Mouse (Mus musculus) hindbrain, embryonic 12.5 days (tissue): Measurements from ENCODE around the gene Kansl3. TPM values are rescaled to one million over a fixed set of nuclear protein-coding genes. Genes with fewer than 3 reads are reported as not detected.

Experiments used
- ATAC-seq: fragments of 200-750 bp; cut with Nextera tagmentation; 2 replicates; pipeline ENCODE4 v1.8.0; 2017; ENCODE audit warnings: moderate TSS enrichment; ENCODE audit not compliant: low FRiP score
- H3K27ac ChIP-seq: fragments of 300-500 bp; sonication (generic); 2 replicates; pipeline ENCODE4 v1.5.1; 2016; ENCODE audit warnings: mild to moderate bottlenecking
- H3K27me3 ChIP-seq: fragments of 300-500 bp; sonication (generic); 2 replicates; pipeline ENCODE4 v1.6.1; 2016; ENCODE audit warnings: mild to moderate bottlenecking
- H3K36me3 ChIP-seq: fragments of 300-500 bp; sonication (generic); 2 replicates; pipeline ENCODE4 v1.6.1; 2016; ENCODE audit warnings: mild to moderate bottlenecking
- H3K4me1 ChIP-seq: fragments of 300-500 bp; sonication (generic); 2 replicates; pipeline ENCODE4 v1.6.1; 2016
- H3K4me2 ChIP-seq: fragments of 300-500 bp; sonication (generic); replicated peaks from 2 replicates; pipeline ENCODE4 v1.6.1; 2016; ENCODE audit warnings: mild to moderate bottlenecking
- H3K4me3 ChIP-seq: fragments of 300-500 bp; sonication (generic); 2 replicates; pipeline ENCODE4 v1.5.1; 2016; ENCODE audit warnings: mild to moderate bottlenecking
- H3K9ac ChIP-seq: fragments of 300-500 bp; sonication (generic); 2 replicates; pipeline ENCODE4 v1.6.1; 2016; ENCODE audit warnings: mild to moderate bottlenecking, moderate library complexity
- H3K9me3 ChIP-seq: fragments of 300-500 bp; sonication (generic); replicated peaks from 2 replicates; pipeline ENCODE4 v1.6.1; 2016; ENCODE audit warnings: mild to moderate bottlenecking
- WGBS: fragments of 180-500 bp; shearing (Covaris S2); methylation state at CpG from one replicate; pipeline ENCODE4 v1.1.7; 2016; 5-methylcytosine and 5-hydroxymethylcytosine counted together
- microRNA-seq: library from miRNA; unstranded; fragments of <30 nt; microRNA quantifications from one replicate; pipeline ENCODE4, GENCODE M21; 2017
- polyA plus RNA-seq: library from polyadenylated mRNA; unstranded; fragments of >200 nt; fragmentation: Nextera tagmentation; extraction: Ambion mirVana; gene quantifications from 2 replicates; pipeline ENCODE4 v1.2.1, GENCODE M21; 2016

Kansl3 gene
- polyA plus RNA-seq, 1 experiment from 2014 or later, result 45.4 TPM

- peaks cover 36% of the 10 kb centered on the region for H3K27me3 ChIP-seq
- no peaks in the 10 kb centered on the region for H3K9me3 ChIP-seq
- no peak overlapping the region for H3K27ac ChIP-seq
- no peak overlapping the region for H3K4me3 ChIP-seq
- H3K9ac ChIP-seq, result no peak overlapping the region
- H3K4me1 ChIP-seq, result peaks cover 5% of the 10 kb centered on the region; the same call in 1 of the 2 replicates
- no peak overlapping the region for H3K4me2 ChIP-seq
- no peak for ATAC-seq
- WGBS, result 28% methylated on average over 13 of the region's 13 CpGs
- no peaks in the 10 kb centered on the region for H3K36me3 ChIP-seq
These were observed 69.9 kb downstream of the Kansl3 start for GRCm38 (mm10) chr1:36299126-36299525.

- Histone ChIP-seq H3K36me3 (no peaks in the 10 kb centered on the region), H3K4me2 (no peak overlapping the region), H3K27me3 (peaks cover 32% of the 10 kb centered on the region), H3K27ac (no peak overlapping the region), H3K4me3 (no peak overlapping the region), H3K9ac (no peak overlapping the region), H3K4me1 (peaks cover 3% of the 10 kb centered on the region; the same call in 1 of the 2 replicates), H3K9me3 (no peaks in the 10 kb centered on the region)
- 83% methylated on average over 4 of the region's 4 CpGs for WGBS
- no peak for ATAC-seq
These were observed 70.9 kb downstream of the Kansl3 start for GRCm38 (mm10) chr1:36298107-36298506.

DNA sequence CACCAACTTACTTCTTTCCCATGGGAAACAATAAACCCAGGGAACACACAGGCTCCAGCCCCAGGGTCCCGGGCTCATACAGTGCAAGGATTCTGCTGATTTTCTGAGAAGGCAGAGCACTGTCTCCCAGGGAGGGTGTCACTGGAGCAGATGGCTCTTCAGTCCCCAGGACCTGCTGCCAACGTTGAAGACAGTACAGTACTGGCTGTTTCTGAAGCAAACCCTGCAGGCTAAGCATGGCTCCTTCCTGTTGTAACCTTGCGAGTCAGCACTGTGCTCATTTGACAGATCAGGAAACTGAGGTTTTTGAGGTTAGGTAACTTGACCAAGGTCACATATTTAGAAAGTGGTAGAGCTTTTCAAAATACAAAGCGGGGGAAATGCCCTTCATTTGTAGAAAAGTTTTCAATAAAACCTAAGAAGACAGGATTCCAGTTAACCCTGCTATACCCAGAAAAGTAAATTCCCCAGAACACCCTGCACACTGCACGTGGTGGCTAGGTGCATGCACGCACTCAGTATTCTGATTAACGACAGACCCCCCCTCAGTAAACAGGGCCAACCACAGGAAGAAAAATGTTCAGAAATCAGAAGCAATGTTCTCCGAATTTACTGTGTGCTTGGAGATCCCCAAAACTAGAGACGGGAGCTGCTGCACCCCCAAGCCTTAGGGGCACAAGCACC lies 72.4 kb downstream of the Kansl3 start:
- H3K27ac ChIP-seq, result no peak overlapping the region
- ATAC-seq, result no peak
- H3K36me3 ChIP-seq, result no peaks in the 10 kb centered on the region
- WGBS, result 73% methylated on average over 9 of the region's 9 CpGs
- H3K27me3 ChIP-seq, result peaks cover 22% of the 10 kb centered on the region
- no peaks in the 10 kb centered on the region for H3K4me1 ChIP-seq
- no peaks in the 10 kb centered on the region for H3K9me3 ChIP-seq
- H3K4me3 ChIP-seq, result no peak overlapping the region
- H3K4me2 ChIP-seq, result no peak overlapping the region
- H3K9ac ChIP-seq, result no peak overlapping the region

GRCm38 (mm10) chr1:36294402-36294801 lies 74.6 kb downstream of the Kansl3 start:
- H3K9me3 ChIP-seq, result no peaks in the 10 kb centered on the region
- no peak overlapping the region for H3K4me3 ChIP-seq
- no peaks in the 10 kb centered on the region for H3K4me1 ChIP-seq
- H3K27me3 ChIP-seq, result peaks cover 7% of the 10 kb centered on the region; the same call in 1 of the 2 replicates
- H3K4me2 ChIP-seq, result no peak overlapping the region
- no peak overlapping the region for H3K27ac ChIP-seq
- H3K9ac ChIP-seq, result no peak overlapping the region
- ATAC-seq, result no peak
- H3K36me3 ChIP-seq, result no peaks in the 10 kb centered on the region
- 87% methylated on average over 3 of the region's 3 CpGs for WGBS

DNA sequence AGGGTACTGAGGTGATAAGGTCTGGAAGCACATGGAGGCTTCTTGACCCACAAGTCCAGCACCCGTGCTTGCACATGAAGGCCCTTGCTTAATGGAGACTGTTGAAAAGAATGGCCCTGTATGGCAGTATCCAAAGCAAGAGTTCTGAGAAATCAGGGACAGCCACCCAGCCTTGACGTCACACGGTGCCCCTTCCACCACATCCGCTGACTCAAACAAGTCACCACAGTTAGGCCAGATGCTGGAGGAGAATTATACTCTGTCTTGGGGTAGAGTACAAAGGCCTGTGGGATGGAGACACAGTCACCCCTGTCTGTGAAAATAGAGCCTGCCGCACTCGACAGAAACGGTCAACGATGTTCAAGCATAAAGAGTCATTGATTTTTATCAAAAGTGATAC lies 75.5 kb downstream of the Kansl3 start:
- Histone ChIP-seq H3K36me3 (no peaks in the 10 kb centered on the region), H3K9me3 (no peaks in the 10 kb centered on the region), H3K4me2 (no peak overlapping the region), H3K4me1 (no peaks in the 10 kb centered on the region), H3K9ac (no peak overlapping the region), H3K27ac (no peak overlapping the region), H3K4me3 (no peak overlapping the region), H3K27me3 (peaks cover 4% of the 10 kb centered on the region; the same call in 1 of the 2 replicates)
- no peak for ATAC-seq
- WGBS, result 93% methylated on average over 8 of the region's 8 CpGs

Small RNAs within 50 kb of the gene (microRNA-seq; reads per million reads assigned to microRNA genes)
- gene Mir6898, result 0.81 reads per million

Other genes starting within 250 kb of the Kansl3 start
- 60.2 and 61.0 TPM in 2 replicates for gene Uggt1, start 124.5 kb downstream of the Kansl3 start, polyA plus RNA-seq
- 0.52 and 0.77 TPM in 2 replicates for gene Neurl3, start 94.5 kb downstream of the Kansl3 start, polyA plus RNA-seq
- gene Arid5a, start 61.4 kb downstream of the Kansl3 start, polyA plus RNA-seq, result 3.6 and 3.8 TPM in 2 replicates
- 2.3 and 2.6 TPM in 2 replicates for gene Fer1l5, start 3.1 kb upstream of the Kansl3 start, polyA plus RNA-seq
- 74.3 and 76.7 TPM in 2 replicates for gene Lman2l, start 76.1 kb upstream of the Kansl3 start, polyA plus RNA-seq
- 11.3 and 11.5 TPM in 2 replicates for gene Cnnm4, start 102.4 kb upstream of the Kansl3 start, polyA plus RNA-seq
- gene Cnnm3, start 142.7 kb upstream of the Kansl3 start, polyA plus RNA-seq, result 4.5 and 4.6 TPM in 2 replicates
- gene Ankrd23, start 167.7 kb upstream of the Kansl3 start, polyA plus RNA-seq, result 14.6 and 18.8 TPM in 2 replicates
- not detected in 2 replicates for gene Gm42417, start 170.2 kb upstream of the Kansl3 start, polyA plus RNA-seq
- 17.8 and 18.8 TPM in 2 replicates for gene Ankrd39, start 178.3 kb upstream of the Kansl3 start, polyA plus RNA-seq
- gene Sema4c, start 189.2 kb upstream of the Kansl3 start, polyA plus RNA-seq, result 33.4 and 35.6 TPM in 2 replicates